Mouse (Mus musculus): ENCODE data around the gene Dglucy. TPM values are rescaled to one million over a fixed set of nuclear protein-coding genes. Genes with fewer than 3 reads are reported as not detected.
A peak's percentile ranks its signal among the peaks of the same experiment; 100 is the strongest.

Dglucy gene
- total RNA-seq, 2 experiments from 2014 or later = 3.6 to 4.0 TPM

DNA sequence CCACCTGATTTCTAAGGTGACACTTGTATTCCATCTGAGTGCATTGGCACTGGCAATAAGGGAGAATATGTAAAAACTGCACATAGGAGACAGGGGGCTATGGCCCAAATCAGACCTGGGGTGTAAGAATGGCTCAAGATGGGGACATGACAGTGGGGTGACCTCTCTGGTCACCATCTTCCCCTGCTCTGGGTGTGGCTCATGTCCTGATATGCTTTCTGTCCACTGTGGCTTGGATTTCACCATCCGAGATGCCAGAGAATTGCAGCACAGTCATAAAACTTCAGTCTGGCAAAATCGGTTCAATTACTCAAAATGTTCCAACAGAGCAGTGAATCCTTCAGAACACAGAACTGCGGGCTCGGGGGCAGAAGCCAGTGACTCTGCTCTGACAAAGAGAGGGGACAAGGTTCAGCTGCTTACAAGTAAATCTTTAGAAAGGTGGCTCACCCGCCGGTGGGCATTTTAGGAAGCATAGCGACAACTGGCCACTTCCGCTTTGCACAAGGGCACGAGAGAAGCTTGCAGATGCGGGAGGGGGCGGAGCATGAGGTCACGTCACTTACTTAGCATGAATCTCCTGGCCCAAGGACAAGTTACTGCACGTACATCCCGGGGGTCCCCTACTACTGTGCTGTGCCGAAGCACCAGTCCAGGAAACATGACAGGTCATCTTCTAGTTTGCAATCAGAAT lies 145.9 kb downstream of the Dglucy start:
- DNase-seq (ENCODE audit: low spot score in 2 of 2) = no peak

GRCm38 (mm10) chr12:100925644-100926619 lies 147.1 kb downstream of the Dglucy start:
- DNase-seq (ENCODE audit: low spot score in 2 of 2) = peak; percentile 37 to 58

DNA sequence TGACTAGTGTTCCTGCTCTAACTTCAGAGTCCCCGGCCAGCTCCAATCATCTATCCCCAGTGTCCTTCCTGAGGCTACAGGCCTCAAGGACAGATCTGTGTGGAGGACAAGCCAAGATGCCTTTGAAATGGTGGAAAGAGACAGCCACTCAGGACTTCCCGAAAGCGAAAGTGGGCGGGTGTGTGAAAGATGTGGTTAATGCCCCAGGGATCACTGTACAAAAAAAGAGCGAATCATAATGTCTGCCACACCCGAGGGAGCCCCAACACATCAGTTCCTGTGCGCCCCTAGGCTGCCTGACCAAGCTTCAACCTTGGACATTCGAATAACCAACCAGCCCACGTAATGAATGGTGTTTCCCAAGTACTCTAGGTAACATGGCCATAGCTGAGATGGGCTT lies 149.4 kb downstream of the Dglucy start:
- DNase-seq (ENCODE audit: low spot score in 2 of 2) = no peak

- no peak for DNase-seq (ENCODE audit: low spot score in 2 of 2)
Observed at GRCm38 (mm10) chr12:100931653-100932052, 152.8 kb downstream of the Dglucy start.

DNA sequence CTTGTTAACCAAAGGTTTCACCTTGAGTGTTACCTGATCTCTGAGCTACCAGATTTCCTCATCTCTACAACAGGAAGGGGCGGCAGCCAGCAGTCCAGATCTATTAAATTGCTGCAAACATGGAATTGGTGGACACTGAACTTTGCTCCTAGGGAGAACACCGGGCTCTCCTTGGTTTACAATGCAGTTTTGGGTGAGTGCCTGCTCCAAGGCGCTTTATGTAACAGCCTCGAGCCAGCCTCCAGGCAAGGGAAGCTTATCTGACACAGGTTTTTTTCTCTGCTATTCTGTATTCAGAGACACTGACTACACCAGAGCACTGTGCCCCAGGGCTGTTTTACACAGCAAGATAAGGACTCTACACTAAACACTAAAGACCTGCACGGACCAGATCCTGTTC lies 155.9 kb downstream of the Dglucy start:
- no peak for DNase-seq (ENCODE audit: low spot score in 2 of 2)

DNA sequence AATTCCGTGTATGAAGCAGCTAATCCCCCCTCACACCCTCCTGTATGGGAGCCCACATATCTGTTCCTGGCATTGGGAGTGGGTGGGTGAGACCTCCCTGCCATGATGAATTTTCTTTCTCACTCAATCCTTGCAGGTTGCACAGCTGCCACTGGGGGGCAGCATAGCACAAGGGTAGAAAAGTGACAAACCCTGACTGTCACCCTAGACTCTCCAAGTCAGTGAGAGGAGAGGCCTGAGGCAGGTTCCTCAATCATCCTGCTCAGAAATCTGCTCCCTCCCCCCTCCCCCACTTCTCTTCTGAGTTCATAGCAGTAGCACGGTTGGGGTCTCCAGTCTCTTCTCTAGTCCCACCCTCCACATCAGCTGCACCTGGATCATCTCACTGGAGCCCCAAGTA lies 157.3 kb downstream of the Dglucy start:
- peak; percentile 48 to 65 for DNase-seq (ENCODE audit: low spot score in 2 of 2)

DNA sequence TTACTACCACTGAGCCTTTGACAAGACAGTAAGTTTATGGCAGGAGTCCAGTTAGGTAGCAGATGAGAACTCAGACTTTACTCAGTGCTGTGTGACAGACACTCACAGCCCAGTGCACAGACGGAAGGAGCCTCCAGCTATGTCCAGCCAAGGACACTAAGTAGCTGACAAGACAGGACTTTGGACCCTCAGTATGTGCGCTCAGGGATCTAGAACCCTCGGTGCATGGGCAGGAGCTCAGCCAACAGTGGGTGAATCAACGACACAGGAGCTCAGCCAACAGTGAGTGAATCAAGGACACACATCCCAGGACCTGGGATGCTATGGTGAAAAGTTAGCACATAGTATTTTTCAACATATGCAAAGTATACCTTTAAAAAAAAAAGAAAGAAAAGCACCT lies 157.9 kb downstream of the Dglucy start:
- DNase-seq (ENCODE audit: low spot score in 2 of 2) = no peak

GRCm38 (mm10) chr12:100937441-100938360 lies 158.8 kb downstream of the Dglucy start:
- DNase-seq (ENCODE audit: low spot score in 2 of 2) = no peak

DNA sequence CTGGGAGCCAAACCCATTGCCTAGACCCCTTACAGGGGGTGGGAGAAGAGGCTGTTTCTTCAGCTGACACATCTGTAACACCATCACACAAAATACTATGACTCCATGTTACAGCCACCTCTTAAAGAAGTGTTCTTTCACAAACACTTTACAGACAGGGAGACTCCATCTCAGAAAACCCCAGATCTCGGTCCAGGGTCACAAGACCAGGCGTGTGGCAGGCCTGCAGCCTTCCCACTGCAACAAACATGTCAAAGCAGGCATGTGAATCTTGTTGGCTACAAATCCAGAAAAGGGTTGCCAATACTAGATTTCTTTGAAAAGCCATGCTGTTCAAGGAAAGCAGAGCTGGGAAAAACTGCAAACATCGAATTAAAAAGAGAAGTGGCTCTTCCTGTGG lies 162.5 kb downstream of the Dglucy start:
- no peak for DNase-seq (ENCODE audit: low spot score in 2 of 2)

GRCm38 (mm10) chr12:100943146-100943545 lies 164.3 kb downstream of the Dglucy start:
- no peak for DNase-seq (ENCODE audit: low spot score in 2 of 2)

- no peak for DNase-seq (ENCODE audit: low spot score in 2 of 2)
Observed at GRCm38 (mm10) chr12:100944921-100945336, 166.1 kb downstream of the Dglucy start.

DNA sequence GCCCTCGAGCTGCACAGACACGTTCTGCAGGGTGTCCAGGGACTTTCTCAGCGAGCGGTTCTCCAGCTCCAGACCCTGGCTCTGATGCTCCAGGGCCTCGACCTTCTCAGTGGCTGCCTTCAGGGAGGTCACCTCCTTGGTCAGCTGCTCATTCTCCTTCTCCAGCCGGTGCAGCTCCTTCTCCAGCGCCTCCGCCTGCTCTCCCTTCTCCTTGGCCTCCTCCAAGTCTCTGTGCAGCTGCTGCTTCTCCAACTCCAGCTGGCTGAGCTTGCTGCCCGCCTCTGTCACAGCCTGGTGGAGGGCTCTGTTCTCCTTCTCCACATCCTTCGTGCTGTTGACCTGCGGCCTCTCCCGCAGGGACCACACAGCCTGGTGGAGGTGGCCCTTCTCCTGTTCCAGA lies 166.6 kb downstream of the Dglucy start:
- no peak for DNase-seq (ENCODE audit: low spot score in 2 of 2)

DNA sequence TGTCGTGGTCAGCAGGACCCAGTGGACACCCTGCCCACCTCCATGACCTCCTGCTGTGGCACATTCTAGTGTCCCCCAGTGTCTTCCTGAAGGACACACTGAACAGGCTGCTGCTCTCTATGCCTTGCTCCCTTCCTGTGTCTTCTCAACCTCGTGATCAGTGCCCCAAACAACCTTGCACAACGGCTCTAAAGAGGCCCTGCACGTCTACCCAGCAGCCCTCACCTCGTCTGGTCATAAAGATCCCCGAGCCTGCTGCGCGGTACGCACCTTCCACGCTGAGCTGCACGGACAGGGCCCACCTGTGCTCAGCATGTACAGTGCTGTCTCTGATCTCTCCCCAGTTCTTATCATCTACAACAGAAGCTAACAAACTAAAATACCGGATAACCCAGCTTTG lies 167.1 kb downstream of the Dglucy start:
- DNase-seq (ENCODE audit: low spot score in 2 of 2) = no peak

Other genes with a start within 250 kb of the Dglucy start
- 10 to 100 TPM; 11.0 to 14.1 TPM for gene Rps6ka5, start 52.1 kb upstream of the Dglucy start, total RNA-seq (2021)
- gene Gpr68, start 129.1 kb downstream of the Dglucy start, total RNA-seq (2021) = under 1 TPM; 0.23 to 0.49 TPM
- 10 to 100 TPM; 51.1 to 57.3 TPM for gene Ccdc88c, start 250.0 kb downstream of the Dglucy start, total RNA-seq (2021)

All from gastrocnemius, postnatal 4 days (tissue).